Mouse (Mus musculus): Measurements from ENCODE around the gene Clmn. TPM values are rescaled to one million over a fixed set of nuclear protein-coding genes. Genes with fewer than 3 reads are reported as not detected.
"Not testable (repeated sequence)": the region's sequence is repeated elsewhere in the genome, so short reads cannot be mapped to it uniquely, and the experiment has no call there.

Clmn gene
- total RNA-seq, 2 experiments from 2014 or later, result 2.6 to 4.2 TPM

- DNase-seq, result no peak
Measured at GRCm38 (mm10) chr12:104837957-104838401, 26.9 kb downstream of the Clmn start.

- peak; percentile 60 for DNase-seq
Measured at GRCm38 (mm10) chr12:104837111-104837837, 27.6 kb downstream of the Clmn start.

- DNase-seq, result no peak
Measured at GRCm38 (mm10) chr12:104836230-104836629, 28.6 kb downstream of the Clmn start.

DNA sequence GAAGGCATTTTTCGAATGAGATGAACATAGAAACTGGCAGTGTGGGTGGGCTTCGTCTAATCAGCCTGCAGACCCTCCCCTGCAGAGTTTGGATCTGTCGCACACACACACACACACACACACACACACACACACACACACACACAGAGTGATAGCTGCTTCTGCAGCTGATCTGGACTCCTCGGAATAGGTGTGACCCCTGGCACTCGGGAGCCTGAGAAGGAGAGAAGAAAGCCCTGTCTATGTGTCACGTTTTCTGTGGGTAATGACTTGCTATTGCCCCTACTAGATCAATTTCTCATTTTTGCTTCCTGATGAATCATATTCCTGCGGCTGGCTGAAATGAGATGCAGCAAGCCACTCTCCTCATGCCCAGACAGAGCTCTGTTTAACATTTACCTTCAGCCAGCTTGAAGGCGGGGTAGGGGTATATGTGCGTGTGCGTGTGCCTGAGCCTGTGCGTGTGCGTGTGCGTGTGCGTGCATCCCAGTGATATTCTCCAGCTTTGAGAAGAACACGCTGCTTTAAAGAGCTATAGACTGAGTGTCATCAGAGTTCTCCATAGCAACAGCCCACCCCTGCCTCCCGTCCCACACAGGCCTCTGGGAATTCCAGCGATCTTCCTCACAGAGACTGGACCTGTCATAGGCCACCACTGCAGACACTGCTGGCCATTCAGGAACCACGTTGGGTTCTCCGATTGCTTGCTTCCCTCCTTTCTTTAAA is 29.3 kb downstream of the Clmn start:
- no peak for DNase-seq

DNA sequence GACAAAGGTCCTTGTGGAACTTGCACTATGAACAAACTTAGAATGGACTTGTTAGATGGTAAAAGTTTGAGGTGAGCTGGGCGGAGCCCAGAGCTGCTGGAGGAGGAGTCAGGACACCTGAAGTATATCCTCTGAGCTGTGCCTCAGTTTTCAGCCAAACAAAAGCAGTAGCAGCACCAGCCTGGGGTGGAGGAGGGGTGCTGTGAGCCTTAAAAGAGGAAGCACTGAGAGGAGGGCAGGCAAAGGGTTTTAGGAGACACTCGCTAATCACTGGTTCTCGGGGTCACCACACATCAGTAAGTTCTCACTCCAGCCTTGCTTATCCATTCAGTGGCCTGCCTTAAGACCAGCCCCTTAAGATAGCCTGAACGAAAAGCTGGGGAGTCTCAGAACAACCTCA is 30.1 kb downstream of the Clmn start:
- no peak for DNase-seq

GRCm38 (mm10) chr12:104830666-104831435 is 34.0 kb downstream of the Clmn start:
- no peak for DNase-seq

DNA sequence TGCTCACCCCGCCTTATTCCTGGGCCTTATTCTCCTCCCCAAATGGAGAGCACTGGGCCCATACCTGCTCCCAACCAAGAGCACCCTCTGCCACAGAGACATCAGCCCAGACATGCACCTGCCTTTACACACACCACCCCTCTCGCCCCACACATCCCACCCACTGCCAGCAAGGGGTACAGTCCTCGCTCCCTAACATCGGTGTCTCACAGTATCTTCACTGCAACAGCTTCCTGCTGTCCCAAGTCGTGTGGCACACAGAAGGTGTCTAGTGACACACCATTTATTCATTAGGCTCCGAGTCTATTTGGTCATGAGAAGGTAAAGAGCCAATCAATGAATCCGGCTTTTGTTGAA is 34.6 kb downstream of the Clmn start:
- no peak for DNase-seq

- peak; percentile 73 for DNase-seq
Measured at GRCm38 (mm10) chr12:104829596-104830282, 35.1 kb downstream of the Clmn start.

- DNase-seq, result not testable (repeated sequence)
Measured at GRCm38 (mm10) chr12:104828986-104829385, 35.9 kb downstream of the Clmn start.

DNA sequence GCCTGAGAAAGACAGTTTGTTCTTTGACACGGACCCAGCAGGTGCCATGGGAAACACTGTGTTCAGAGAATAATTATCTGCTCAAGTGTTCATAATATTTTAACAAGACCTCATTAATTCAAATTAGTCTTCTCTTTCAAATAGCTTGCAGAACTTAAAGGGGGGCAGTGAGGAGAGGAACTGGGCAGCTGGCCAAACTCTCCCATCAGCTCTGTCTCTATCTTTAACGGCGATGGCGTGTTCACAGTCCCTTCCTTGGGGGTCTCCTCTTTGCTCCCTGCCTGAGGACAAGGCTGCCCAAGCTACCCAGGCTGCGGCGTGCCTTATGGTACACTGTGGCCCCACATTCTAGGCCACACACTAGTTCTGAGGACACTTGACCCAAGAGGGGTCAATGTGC is 37.2 kb downstream of the Clmn start:
- no peak for DNase-seq

DNA sequence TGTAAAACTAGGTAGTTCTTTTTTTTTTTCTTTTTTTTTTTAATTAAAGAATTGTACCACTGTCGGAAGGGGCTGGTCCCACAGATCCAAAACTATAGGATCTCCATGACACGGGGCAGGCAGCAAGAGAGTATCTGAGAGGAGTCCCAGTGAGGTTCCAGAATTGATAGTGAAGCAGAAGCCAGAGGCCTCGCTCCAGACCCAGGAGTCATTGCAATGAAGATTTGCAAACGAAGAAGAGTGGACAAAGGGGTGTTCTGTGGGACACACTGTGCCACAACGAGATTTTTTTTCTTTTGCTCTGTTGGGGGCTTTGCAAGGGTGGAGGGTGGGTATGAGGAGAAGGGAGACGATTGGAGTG is 40.0 kb downstream of the Clmn start:
- DNase-seq, result no peak

GRCm38 (mm10) chr12:104824244-104824906 is 40.5 kb downstream of the Clmn start:
- peak; percentile 69 for DNase-seq

- no peak for DNase-seq
Measured at GRCm38 (mm10) chr12:104823722-104824121, 41.2 kb downstream of the Clmn start.

DNA sequence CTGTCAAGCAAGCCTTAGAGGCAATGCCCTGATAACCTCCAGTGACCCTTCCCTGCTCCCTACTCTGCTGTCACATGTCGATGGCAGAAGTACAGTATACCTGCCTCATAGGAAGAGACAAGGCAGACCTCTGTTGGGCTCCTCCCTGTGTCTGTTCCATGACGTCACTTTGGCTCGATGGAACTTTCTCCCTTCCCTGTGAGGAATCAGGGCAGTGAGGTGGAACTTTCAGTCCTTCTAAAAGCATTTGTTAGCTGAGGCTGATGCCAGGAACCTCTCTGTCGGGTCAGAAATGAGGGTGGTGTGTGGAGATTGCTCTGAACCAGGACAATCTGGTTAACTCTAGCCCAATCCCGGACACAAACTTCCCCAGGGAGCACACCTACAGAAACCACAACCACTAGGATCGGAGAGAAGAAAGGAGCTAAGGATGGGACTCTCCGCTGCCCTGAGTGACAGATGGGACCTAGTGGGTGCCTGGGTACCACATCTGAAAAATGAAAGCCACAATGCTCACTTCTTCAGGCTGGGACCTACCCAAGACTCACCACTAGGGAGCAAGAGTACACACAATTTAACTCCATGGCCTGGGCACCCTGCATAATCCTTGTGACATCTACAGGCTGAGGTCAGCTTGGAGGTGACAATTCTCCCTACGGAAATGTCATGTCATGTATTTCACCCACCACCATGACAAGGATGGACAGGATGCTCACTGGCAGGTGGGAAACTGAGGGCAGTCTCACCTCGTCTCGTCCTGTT is 41.9 kb downstream of the Clmn start:
- DNase-seq, result no peak

DNA sequence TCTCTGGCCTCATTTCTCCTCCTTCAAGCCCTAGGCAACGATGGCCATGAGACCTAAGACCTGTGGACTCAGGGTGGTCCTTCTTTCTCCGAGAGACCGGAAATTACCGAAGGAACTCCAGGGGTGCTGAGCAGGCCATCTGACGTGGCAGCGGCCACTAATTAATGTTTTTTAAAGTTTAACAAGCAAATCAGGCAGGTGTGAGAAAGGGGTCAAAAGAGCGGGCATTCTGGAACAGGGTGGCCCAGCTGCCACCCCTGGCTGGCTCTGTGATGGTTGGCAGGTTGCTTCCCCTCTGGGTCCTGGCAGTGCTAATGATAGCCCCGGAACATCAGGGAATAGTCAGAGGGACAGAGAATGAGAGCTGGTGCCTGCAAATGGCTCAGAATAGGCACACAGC is 42.7 kb downstream of the Clmn start:
- peak; percentile 28 for DNase-seq

GRCm38 (mm10) chr12:104820061-104820460 is 44.8 kb downstream of the Clmn start:
- no peak for DNase-seq

DNA sequence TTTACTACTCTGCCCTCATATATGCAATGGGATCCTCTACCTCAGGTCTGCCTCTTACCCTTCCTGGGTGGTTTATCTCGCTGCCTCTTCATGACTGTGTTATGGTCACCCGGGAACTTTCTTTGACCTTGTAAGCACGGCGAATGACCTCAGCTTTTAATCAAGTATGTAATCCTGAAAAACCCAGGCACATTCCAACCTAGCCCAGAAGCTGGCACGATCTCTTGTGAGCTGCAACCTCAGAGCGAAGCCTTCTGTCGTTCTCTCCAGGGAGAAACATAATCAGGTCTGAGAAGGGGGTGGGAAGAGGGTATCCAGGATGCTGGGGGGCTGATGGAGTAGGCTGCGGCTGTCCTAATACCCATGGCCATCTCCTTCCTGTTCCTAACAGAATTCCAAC is 45.8 kb downstream of the Clmn start:
- no peak for DNase-seq

DNA sequence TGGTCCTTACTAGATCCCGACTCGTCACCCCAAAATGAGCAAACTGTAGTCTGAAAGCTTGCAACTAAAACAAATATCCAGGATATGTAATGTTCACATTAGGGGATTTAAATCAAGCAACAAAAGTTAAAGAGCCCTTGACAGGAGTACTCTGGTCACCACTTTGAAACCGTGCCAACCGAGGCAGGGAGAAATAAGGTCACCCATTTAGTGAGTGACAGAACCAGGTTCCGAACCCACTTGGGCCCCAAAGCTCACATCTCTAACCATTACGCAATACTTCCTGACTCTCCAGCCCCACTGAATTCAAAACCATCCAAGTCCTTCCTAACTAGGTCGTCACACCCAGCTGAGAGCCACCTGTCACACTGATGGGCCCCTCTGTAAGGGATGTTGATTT is 46.8 kb downstream of the Clmn start:
- DNase-seq, result no peak

GRCm38 (mm10) chr12:104817172-104817866 is 47.6 kb downstream of the Clmn start:
- DNase-seq, result no peak

DNA sequence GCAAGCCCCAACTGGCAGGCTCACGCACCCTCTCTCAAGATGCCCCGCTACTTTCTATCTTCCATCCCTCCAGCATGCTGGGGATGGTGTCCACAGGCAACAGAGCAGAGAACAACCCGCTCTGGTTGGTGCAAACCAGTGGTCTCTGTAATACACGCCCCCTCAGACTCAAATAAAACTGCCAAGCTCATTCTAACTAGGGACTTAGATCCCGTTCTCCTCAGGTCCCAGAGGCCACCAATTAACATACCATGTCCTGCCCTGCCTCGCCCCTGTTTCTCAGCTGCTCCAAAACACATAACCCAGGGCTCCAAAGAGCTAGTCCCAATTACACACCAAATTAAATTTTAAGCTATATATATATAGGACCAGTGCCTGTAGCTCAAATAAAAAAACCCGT is 50.6 kb downstream of the Clmn start:
- DNase-seq, result no peak

GRCm38 (mm10) chr12:104813762-104814161 is 51.1 kb downstream of the Clmn start:
- no peak for DNase-seq
